Mouse (Mus musculus) heart, embryonic 13.5 days (tissue): ENCODE measurements at regions not wholly inside any gene's neighbourhood (a gene's known extent, or its start where the extent isn't known, plus 50 kb on each side); places are given as distances from the start of the nearest gene placed in this dataset.
A peak's percentile ranks its signal among the peaks of the same experiment; 100 is the strongest.
"Not testable (repeated sequence)": the region's sequence is repeated elsewhere in the genome, so short reads cannot be mapped to it uniquely, and the experiment has no call there.

Experiments used
- ATAC-seq: fragments of 200-750 bp; cut with Nextera tagmentation; 2 replicates; pipeline ENCODE4 v1.8.0; 2017; ENCODE audit warnings: moderate TSS enrichment; ENCODE audit not compliant: insufficient number of reproducible peaks, low FRiP score, low TSS enrichment; ENCODE audit errors: extremely low read depth
- H3K27ac ChIP-seq: fragments of 300-500 bp; sonication (generic); replicated peaks from 2 replicates; pipeline ENCODE4 v1.5.1; 2015; ENCODE audit warnings: moderate library complexity, mild to moderate bottlenecking, inconsistent platforms
- H3K27me3 ChIP-seq: fragments of 300-500 bp; sonication (generic); replicated peaks from 2 replicates; pipeline ENCODE4 v1.6.1; 2015; ENCODE audit warnings: mild to moderate bottlenecking, inconsistent platforms
- H3K36me3 ChIP-seq: fragments of 300-500 bp; sonication (generic); 2 replicates; pipeline ENCODE4 v1.6.1; 2015; ENCODE audit warnings: mild to moderate bottlenecking, inconsistent platforms
- H3K4me1 ChIP-seq: fragments of 300-500 bp; sonication (generic); 2 replicates; pipeline ENCODE4 v1.6.1; 2015; ENCODE audit warnings: inconsistent platforms
- H3K4me2 ChIP-seq: fragments of 300-500 bp; sonication (generic); 2 replicates; pipeline ENCODE4 v1.6.1; 2015; ENCODE audit warnings: inconsistent platforms, mild to moderate bottlenecking, moderate library complexity
- H3K4me3 ChIP-seq: fragments of 300-500 bp; sonication (generic); 2 replicates; pipeline ENCODE4 v1.5.1; 2015; ENCODE audit warnings: moderate library complexity, mild to moderate bottlenecking, inconsistent platforms
- H3K9ac ChIP-seq: fragments of 300-500 bp; sonication (generic); 2 replicates; pipeline ENCODE4 v1.6.1; 2015; ENCODE audit warnings: inconsistent platforms, mild to moderate bottlenecking, moderate library complexity
- H3K9me3 ChIP-seq: fragments of 300-500 bp; sonication (generic); 2 replicates; pipeline ENCODE4 v1.6.1; 2016; ENCODE audit warnings: inconsistent platforms
- WGBS: fragments of 180-500 bp; shearing (Covaris S2); methylation state at CpG from one replicate; pipeline ENCODE4 v1.1.7; 2015; ENCODE audit warnings: mixed read lengths; 5-methylcytosine and 5-hydroxymethylcytosine counted together

- Histone ChIP-seq H3K4me2 (no peak overlapping the region), H3K27me3 (peaks cover 45% of the 10 kb centered on the region), H3K36me3 (no peaks in the 10 kb centered on the region), H3K9me3 (no peaks in the 10 kb centered on the region), H3K9ac (no peak overlapping the region), H3K4me3 (no peak overlapping the region), H3K4me1 (peaks cover 19% of the 10 kb centered on the region), H3K27ac (no peak overlapping the region)
- 65% methylated on average over 12 of the region's 12 CpGs for WGBS
- no peak for ATAC-seq
Measured at GRCm38 (mm10) chr11:114483823-114484667, 184.3 kb upstream of the Rpl38 start.

DNA sequence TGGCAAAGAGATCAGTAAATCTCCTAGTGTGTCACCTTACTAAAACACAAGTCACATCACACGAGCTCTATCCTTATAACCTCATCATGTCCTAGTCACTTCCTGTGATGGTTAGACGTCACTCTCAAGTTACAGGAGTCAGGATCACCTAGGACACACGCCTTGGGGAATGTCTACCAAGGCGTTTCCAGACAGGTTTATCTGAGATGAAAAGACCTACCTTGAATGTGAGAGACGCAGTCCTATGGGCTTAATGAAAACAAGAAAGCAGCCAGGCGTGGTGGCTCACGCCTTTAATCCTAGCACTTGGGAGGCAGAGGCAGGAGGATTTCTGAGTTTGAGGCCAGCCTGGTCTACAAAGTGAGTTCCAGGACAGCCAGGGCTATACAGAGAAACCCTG is 185.0 kb upstream of the Rpl38 start:
- H3K27me3 ChIP-seq = peaks cover 39% of the 10 kb centered on the region
- ATAC-seq, H3K4me2 ChIP-seq, H3K9me3 ChIP-seq, H3K27ac ChIP-seq, H3K4me3 ChIP-seq, H3K9ac ChIP-seq, H3K36me3 ChIP-seq: not testable (repeated sequence)
- WGBS = 70% methylated on average over 7 of the region's 7 CpGs
- H3K4me1 ChIP-seq = peaks cover 20% of the 10 kb centered on the region

GRCm38 (mm10) chr11:114482070-114482469 is 186.3 kb upstream of the Rpl38 start:
- no peaks in the 10 kb centered on the region for H3K36me3 ChIP-seq
- H3K9ac ChIP-seq = no peak overlapping the region
- H3K4me3 ChIP-seq = no peak overlapping the region
- peaks cover 27% of the 10 kb centered on the region for H3K27me3 ChIP-seq
- 72% methylated on average over 10 of the region's 10 CpGs for WGBS
- H3K4me2 ChIP-seq = no peak overlapping the region
- no peak for ATAC-seq
- H3K9me3 ChIP-seq = no peaks in the 10 kb centered on the region
- no peak overlapping the region for H3K27ac ChIP-seq
- H3K4me1 ChIP-seq = peaks cover 19% of the 10 kb centered on the region

DNA sequence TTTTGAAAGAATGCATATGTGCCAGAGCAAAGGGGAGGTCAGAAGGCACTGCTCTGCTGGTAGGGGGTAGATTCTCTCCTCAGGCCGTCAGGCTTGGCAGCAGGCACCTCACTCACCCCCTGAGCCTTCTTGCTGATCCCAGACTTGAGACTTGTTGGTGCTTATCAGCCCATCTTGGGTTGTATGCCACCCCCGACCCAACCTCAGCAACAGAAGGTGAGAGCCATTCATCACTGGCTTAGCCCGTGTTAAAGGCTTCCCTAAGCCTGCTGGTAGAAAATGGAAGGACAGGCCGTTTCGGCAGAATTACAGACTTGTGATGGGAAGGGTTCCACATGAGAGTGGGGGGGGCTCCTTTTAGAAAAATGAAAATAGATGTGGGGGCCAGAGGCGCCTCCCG is 187.3 kb upstream of the Rpl38 start:
- H3K4me2 ChIP-seq = no peak overlapping the region
- H3K9me3 ChIP-seq = no peaks in the 10 kb centered on the region
- H3K27me3 ChIP-seq = peaks cover 17% of the 10 kb centered on the region
- ATAC-seq = no peak
- H3K36me3 ChIP-seq = no peaks in the 10 kb centered on the region
- 50% methylated on average over 7 of the region's 7 CpGs for WGBS
- H3K4me1 ChIP-seq = peaks cover 11% of the 10 kb centered on the region
- no peak overlapping the region for H3K27ac ChIP-seq
- H3K9ac ChIP-seq = no peak overlapping the region
- H3K4me3 ChIP-seq = no peak overlapping the region

DNA sequence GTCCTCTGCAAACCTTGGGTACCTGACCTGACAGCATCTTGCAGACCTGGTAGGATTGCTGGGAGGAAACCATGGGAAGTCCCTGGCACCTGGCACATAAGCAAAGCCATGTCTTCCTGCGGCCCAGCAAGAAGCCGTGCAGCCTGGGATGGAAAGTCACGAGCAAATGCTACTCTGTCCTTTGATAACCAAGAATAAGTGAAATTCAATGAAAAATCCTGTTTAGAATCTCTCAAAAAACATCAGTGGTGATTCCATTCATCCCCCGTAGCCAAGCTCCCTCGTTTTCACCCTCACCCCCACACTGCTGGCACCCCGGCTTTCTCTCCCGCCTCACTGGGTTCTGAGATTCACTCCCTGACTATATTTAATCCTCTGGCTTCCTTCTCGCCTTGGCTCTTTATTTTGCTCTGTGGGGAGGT is 188.2 kb upstream of the Rpl38 start:
- no peaks in the 10 kb centered on the region for H3K9me3 ChIP-seq
- H3K27me3 ChIP-seq = peaks cover 17% of the 10 kb centered on the region
- H3K4me1 ChIP-seq = peaks cover 4% of the 10 kb centered on the region; the same call in 1 of the 2 replicates
- no peaks in the 10 kb centered on the region for H3K36me3 ChIP-seq
- 76% methylated on average over 8 of the region's 8 CpGs for WGBS
- no peak for ATAC-seq
- no peak overlapping the region for H3K4me3 ChIP-seq
- no peak overlapping the region for H3K9ac ChIP-seq
- H3K4me2 ChIP-seq = no peak overlapping the region
- H3K27ac ChIP-seq = no peak overlapping the region

- no peak for ATAC-seq
- WGBS = 13% methylated on average over 7 of the region's 7 CpGs
- Histone ChIP-seq H3K36me3 (no peaks in the 10 kb centered on the region), H3K4me1 (0 out of 2 replicates have a peak, but pooled peaks cover 2% of the 10 kb centered on the region), H3K9me3 (no peaks in the 10 kb centered on the region), H3K27ac (no peak overlapping the region), H3K4me3 (no peak overlapping the region), H3K4me2 (peak overlapping the region; percentile 50), H3K27me3 (peaks cover 18% of the 10 kb centered on the region; the same call in 1 of the 2 replicates), H3K9ac (no peak overlapping the region)
Measured at GRCm38 (mm10) chr11:114478736-114479135, 189.6 kb upstream of the Rpl38 start.

GRCm38 (mm10) chr11:114477365-114477764 is 191.0 kb upstream of the Rpl38 start:
- peaks cover 5% of the 10 kb centered on the region for H3K4me1 ChIP-seq
- no peak overlapping the region for H3K9ac ChIP-seq
- no peak for ATAC-seq
- no peaks in the 10 kb centered on the region for H3K36me3 ChIP-seq
- H3K4me3 ChIP-seq = no peak overlapping the region
- peaks cover 32% of the 10 kb centered on the region for H3K27me3 ChIP-seq
- H3K9me3 ChIP-seq = no peaks in the 10 kb centered on the region
- H3K27ac ChIP-seq = no peak overlapping the region
- H3K4me2 ChIP-seq = no peak overlapping the region
- 58% methylated on average over 3 of the region's 3 CpGs for WGBS

- H3K27ac ChIP-seq = no peak overlapping the region
- H3K27me3 ChIP-seq = peaks cover 53% of the 10 kb centered on the region
- H3K4me1 ChIP-seq = peaks cover 18% of the 10 kb centered on the region
- H3K9me3 ChIP-seq = no peaks in the 10 kb centered on the region
- 14% methylated on average over 22 of the region's 22 CpGs for WGBS
- peak overlapping the region; percentile 34 for H3K4me2 ChIP-seq
- ATAC-seq = no peak
- H3K9ac ChIP-seq = no peak overlapping the region
- H3K4me3 ChIP-seq = no peak overlapping the region
- H3K36me3 ChIP-seq = no peaks in the 10 kb centered on the region
Measured at GRCm38 (mm10) chr11:114472501-114473260, 195.6 kb upstream of the Rpl38 start.

DNA sequence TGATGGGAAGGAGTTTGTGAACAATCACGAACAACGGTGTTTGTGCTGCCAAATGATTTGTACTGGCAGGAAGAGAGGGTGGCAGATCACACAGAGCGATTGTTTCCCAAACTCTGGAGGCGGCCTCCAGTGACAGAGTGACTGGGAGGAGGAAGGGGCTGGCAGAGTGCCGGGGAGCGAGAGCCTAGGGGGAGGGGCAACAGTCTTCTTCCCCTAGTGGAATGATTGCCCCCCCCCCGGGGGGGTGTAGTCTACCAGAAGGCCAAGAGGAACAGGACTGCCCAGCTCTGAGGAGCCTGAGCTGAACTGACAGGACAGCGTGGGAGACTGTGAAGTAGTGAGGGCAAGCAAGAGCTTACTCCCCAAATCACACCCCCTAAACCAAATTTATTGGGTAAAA is 199.9 kb upstream of the Rpl38 start:
- Histone ChIP-seq H3K9me3 (no peaks in the 10 kb centered on the region), H3K27ac (peak overlapping the region; percentile 40), H3K36me3 (no peaks in the 10 kb centered on the region), H3K4me1 (peaks cover 26% of the 10 kb centered on the region), H3K27me3 (peaks cover 78% of the 10 kb centered on the region), H3K4me2 (peak overlapping the region; percentile 51), H3K4me3 (peak overlapping the region; percentile 8; the same call in 1 of the 2 replicates), H3K9ac (0 out of 2 replicates have a peak overlapping the region, but pooled peaks have one; percentile 47)
- 1% methylated on average over 8 of the region's 8 CpGs for WGBS
- 0 out of 2 replicates have a peak, but pooled peaks have one; percentile 35 for ATAC-seq

GRCm38 (mm10) chr11:114467803-114468202 is 200.5 kb upstream of the Rpl38 start:
- no peak for ATAC-seq
- WGBS = 2% methylated on average over 8 of the region's 8 CpGs
- H3K9ac ChIP-seq = no peak overlapping the region
- no peaks in the 10 kb centered on the region for H3K36me3 ChIP-seq
- peak overlapping the region; percentile 51 for H3K4me2 ChIP-seq
- H3K4me3 ChIP-seq = 0 out of 2 replicates have a peak overlapping the region, but pooled peaks have one; percentile 8
- no peaks in the 10 kb centered on the region for H3K9me3 ChIP-seq
- peak overlapping the region; percentile 40 for H3K27ac ChIP-seq
- H3K27me3 ChIP-seq = peaks cover 74% of the 10 kb centered on the region
- peaks cover 31% of the 10 kb centered on the region for H3K4me1 ChIP-seq

- Histone ChIP-seq H3K36me3 (no peaks in the 10 kb centered on the region), H3K4me1 (peaks cover 28% of the 10 kb centered on the region), H3K4me3 (no peak overlapping the region), H3K27ac (no peak overlapping the region), H3K9ac (no peak overlapping the region), H3K4me2 (no peak overlapping the region), H3K9me3 (no peaks in the 10 kb centered on the region), H3K27me3 (peaks cover 52% of the 10 kb centered on the region)
- ATAC-seq = no peak
- 66% methylated on average over 5 of the region's 5 CpGs for WGBS
Measured at GRCm38 (mm10) chr11:114465486-114465885, 202.8 kb upstream of the Rpl38 start.
